Mouse (Mus musculus) mouse embryonic stem cell (cell line): ENCODE measurements around the gene Slc38a2.

ENCODE experiments used
- in situ Hi-C, 2 experiments: fragments of 300-500 bp; cut with MboI; formaldehyde crosslinking; loops; 1 replicate in 1 of 2; 3 replicates in 1 of 2; pipeline ENCODE4 v1.14.3; 2019 to 2020; ENCODE audit warnings: low sequenced_read_pairs in 2 of 2, low pct_unique_long_range_greater_than_20kb in 1 of 2, mixed read lengths in 1 of 2; ENCODE audit not compliant: unreplicated experiment in 1 of 2

Slc38a2 gene

DNA sequence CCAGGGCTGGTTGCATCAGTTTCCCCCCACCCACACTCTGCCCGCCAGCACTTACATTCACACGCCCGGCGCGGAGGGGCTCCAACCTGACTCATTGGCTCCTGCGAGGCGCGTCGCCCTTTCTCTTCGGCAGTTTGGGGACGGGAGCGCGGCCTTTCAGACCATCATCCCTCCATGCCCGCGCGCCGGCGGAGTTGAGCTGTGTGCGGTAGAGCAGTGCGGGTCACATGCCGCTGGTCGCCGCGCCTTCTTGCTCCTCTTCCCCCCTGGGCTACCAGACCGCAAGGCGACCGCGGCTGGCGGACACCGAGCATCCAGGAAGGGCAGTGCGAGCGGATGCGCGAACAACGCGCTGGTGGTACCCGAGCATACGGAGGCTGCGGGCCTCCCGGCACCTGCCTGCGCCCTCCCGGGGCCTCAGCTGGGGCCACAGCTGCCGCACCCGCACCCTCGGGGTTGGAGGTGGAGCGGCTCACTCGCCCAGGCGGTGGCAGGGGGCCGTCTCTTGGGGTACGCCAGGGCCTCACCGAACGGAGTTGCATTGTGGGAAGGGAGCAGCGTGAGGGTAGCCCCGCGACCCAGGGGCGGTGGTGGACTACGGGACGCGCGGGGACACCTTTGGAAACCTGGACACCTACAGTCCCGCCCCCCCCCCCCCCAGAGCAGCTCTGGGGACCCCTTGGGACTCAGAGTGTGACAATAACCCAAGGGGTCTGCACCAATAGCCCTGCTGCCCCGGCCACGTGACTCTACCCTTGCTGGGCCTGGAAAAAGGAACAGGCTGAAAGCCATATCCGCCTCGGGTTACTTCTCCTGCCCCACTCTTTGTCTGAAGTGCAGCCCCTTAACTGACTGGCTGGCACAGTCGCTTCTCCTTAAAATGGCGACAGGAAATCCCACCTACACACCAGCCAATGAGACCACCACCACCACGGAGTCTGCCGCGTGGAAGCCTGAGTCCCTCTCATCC lies 56.8 kb downstream of the Slc38a2 start, which contains the start of gene Slc38a1:
Slc38a1 (minus strand) TSS at position 478 of the 970 bp plus-strand sequence.
- in situ Hi-C loops: no loop called here

GRCm38 (mm10) chr15:96641821-96642435 lies 57.6 kb downstream of the Slc38a2 start:
- in situ Hi-C loops: no loop called here

DNA sequence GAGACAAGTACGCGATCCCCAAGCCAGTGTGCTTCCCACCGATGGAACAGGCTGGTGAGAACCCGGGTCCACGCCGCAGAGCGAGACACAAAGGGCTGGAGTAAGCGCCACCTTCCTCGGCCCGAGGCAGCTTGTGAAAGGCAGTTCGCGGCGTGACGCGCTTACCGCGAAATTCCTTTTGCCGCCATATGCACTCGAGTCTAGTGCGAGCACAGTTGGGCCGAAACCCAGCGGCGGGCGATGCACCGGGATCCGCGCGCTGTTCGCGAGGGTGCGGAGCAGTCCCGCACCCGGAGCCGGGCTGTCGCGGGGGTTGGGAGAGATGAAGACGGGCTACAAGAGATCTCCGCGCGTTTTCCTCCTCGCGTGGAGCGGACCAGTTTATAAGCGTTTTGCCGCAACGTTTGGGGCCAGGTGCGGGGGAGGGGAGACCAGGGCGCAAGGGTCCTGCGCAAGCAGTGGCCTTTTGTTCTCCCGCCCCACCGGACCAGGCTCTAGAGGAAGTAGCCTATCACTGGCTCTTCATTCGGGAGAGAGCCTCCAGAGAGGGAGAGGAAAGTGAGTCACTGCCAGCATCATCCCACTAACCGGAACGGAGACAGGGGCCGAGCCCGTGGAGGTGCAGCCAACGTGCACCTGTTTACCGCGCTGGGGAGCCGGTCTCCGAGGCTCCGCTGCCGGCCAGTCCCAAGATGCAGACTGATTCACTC lies 58.3 kb downstream of the Slc38a2 start:
- in situ Hi-C loops: no loop called here

- in situ Hi-C loops: no loop called here
These were observed 59.1 kb downstream of the Slc38a2 start for GRCm38 (mm10) chr15:96640291-96640985.

- in situ Hi-C loops: no loop called here
These were observed 59.9 kb downstream of the Slc38a2 start for GRCm38 (mm10) chr15:96639630-96640029.

DNA sequence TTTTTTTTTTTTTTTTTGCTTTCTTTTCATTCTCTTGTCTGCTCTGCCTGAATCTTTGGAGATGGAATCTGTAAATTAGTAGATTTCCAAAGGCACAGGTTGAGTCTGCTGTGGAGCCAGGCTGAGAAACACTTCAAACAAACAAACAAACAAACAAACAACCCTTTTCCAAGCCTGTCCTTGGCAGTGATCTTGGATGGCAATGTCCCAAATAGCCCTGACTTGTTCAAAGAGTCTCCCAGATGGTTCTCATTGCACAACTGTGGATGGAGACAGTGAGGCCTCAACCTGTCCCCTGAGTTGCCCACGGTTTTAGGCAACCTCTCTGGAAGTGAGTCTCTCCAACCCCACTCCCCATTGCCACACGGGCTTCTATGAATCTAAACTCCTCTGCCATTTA lies 60.9 kb downstream of the Slc38a2 start:
- in situ Hi-C loops: no loop called here

GRCm38 (mm10) chr15:96638173-96638572 lies 61.4 kb downstream of the Slc38a2 start:
- in situ Hi-C loops: no loop called here
